Mouse (Mus musculus): ENCODE measurements around the gene Selenbp1. TPM values are rescaled to one million over a fixed set of nuclear protein-coding genes. Genes with fewer than 3 reads are reported as not detected.

Selenbp1 gene
- polyA plus RNA-seq, 2 experiments: 43.5 to 56.7 TPM

- H3K9ac ChIP-seq (replicated peaks): peak overlapping the region; percentile 86
- peaks cover 8 to 12% of the 10 kb centered on the region in 2 experiments for H3K4me1 ChIP-seq (replicated peaks; ENCODE audit: control insufficient read depth in 2 of 2, insufficient read depth in 2 of 2, low read length in 1 of 2)
- peak overlapping the region; percentile 74 to 81 for H3K4me3 ChIP-seq (ENCODE audit: insufficient read depth in 1 of 2, low read depth in 2 of 2, low read length in 2 of 2)
- no peaks in the 10 kb centered on the region for H3K27me3 ChIP-seq (ENCODE audit: control insufficient read depth, insufficient read depth, low read length)
- H3K9me3 ChIP-seq (ENCODE audit: control insufficient read depth, low read length): no peaks in the 10 kb centered on the region
- WGBS (ENCODE audit: insufficient replicate concordance): 11% methylated on average over 9 of the region's 9 CpGs
- peak overlapping the region; percentile 9; the same call in 1 of the 2 replicates for H3K27ac ChIP-seq
- ATAC-seq (ENCODE audit: insufficient read depth): no peak
- no peak for DNase-seq (ENCODE audit: low read depth in 3 of 3, low spot score in 3 of 3)
- H3K4me2 ChIP-seq (ENCODE audit: low read depth): peak overlapping the region; percentile 96
- H3K36me3 ChIP-seq (replicated peaks; ENCODE audit: control insufficient read depth, insufficient read depth, low read depth): no peaks in the 10 kb centered on the region
- TF ChIP-seq CTCF (IDR thresholded peaks at IDR 0.05; ENCODE audit: low read depth): no peak
- TF ChIP-seq EP300 (IDR thresholded peaks at IDR 0.05; ENCODE audit: low read depth): no peak
Observed at GRCm38 (mm10) chr3:94953384-94953763, 20.5 kb downstream of the Selenbp1 start.

- WGBS (ENCODE audit: insufficient replicate concordance): 1% methylated on average over 50 of the region's 50 CpGs
- ATAC-seq (ENCODE audit: insufficient read depth): peak; percentile 92
- no peak for TF ChIP-seq EP300 (IDR thresholded peaks at IDR 0.05; ENCODE audit: low read depth)
- TF ChIP-seq CTCF (IDR thresholded peaks at IDR 0.05; ENCODE audit: low read depth): no peak
Observed at GRCm38 (mm10) chr3:94953764-94954616, 21.1 kb downstream of the Selenbp1 start, which contains the start of gene Rfx5. Rfx5 (plus strand) TSS chr3:94954075.

GRCm38 (mm10) chr3:94958295-94958694 is 25.4 kb downstream of the Selenbp1 start:
- 54% methylated on average over 8 of the region's 8 CpGs for WGBS (ENCODE audit: insufficient replicate concordance)
- Histone ChIP-seq H3K4me1 (replicated peaks; ENCODE audit: control insufficient read depth in 2 of 2, insufficient read depth in 2 of 2, low read length in 1 of 2) (peaks cover 2 to 5% of the 10 kb centered on the region in 2 experiments; a peak in 3 of 4 replicates), H3K27ac (no peak overlapping the region), H3K4me2 (ENCODE audit: low read depth) (no peak overlapping the region), H3K36me3 (replicated peaks; ENCODE audit: control insufficient read depth, insufficient read depth, low read depth) (no peaks in the 10 kb centered on the region), H3K4me3 (ENCODE audit: insufficient read depth in 1 of 2, low read depth in 2 of 2, low read length in 2 of 2) (no peak overlapping the region), H3K9ac (replicated peaks) (no peak overlapping the region), H3K27me3 (ENCODE audit: control insufficient read depth, insufficient read depth, low read length) (no peaks in the 10 kb centered on the region), H3K9me3 (ENCODE audit: control insufficient read depth, low read length) (no peaks in the 10 kb centered on the region)
- ATAC-seq (ENCODE audit: insufficient read depth) (no peak), DNase-seq (ENCODE audit: low read depth in 3 of 3, low spot score in 3 of 3) (no peak)
- TF ChIP-seq EP300 (IDR thresholded peaks at IDR 0.05; ENCODE audit: low read depth) (no peak), CTCF (IDR thresholded peaks at IDR 0.05; ENCODE audit: low read depth) (no peak)

More at GRCm38 (mm10) chr3:94953764-94954616, 21.1 kb downstream of the Selenbp1 start, which contains the start of gene Rfx5:
- peak within 1 kb of the TSS; percentile 21 for H3K27ac ChIP-seq
- H3K4me2 ChIP-seq (ENCODE audit: low read depth): peak within 1 kb of the TSS; percentile 96
- H3K9ac ChIP-seq (replicated peaks): peak within 1 kb of the TSS; percentile 86
- H3K4me1 ChIP-seq (replicated peaks; ENCODE audit: control insufficient read depth in 2 of 2, insufficient read depth in 2 of 2, low read length in 1 of 2): peaks cover 8 to 12% of the 10 kb centered on the region in 2 experiments
- DNase-seq (ENCODE audit: low read depth in 3 of 3, low spot score in 3 of 3): peak; percentile 86 to 92 (median 87)
- peak within 1 kb of the TSS; percentile 74 to 81 for H3K4me3 ChIP-seq (ENCODE audit: insufficient read depth in 1 of 2, low read depth in 2 of 2, low read length in 2 of 2)
- no peaks in the 10 kb centered on the region for H3K9me3 ChIP-seq (ENCODE audit: control insufficient read depth, low read length)
- H3K36me3 ChIP-seq (replicated peaks; ENCODE audit: control insufficient read depth, insufficient read depth, low read depth): no peaks in the 10 kb centered on the region
- H3K27me3 ChIP-seq (ENCODE audit: control insufficient read depth, insufficient read depth, low read length): no peaks in the 10 kb centered on the region

- H3K27ac ChIP-seq: no peak overlapping the region
- no peak overlapping the region for H3K4me2 ChIP-seq (ENCODE audit: low read depth)
- H3K9me3 ChIP-seq (ENCODE audit: control insufficient read depth, low read length): no peaks in the 10 kb centered on the region
- TF ChIP-seq EP300 (IDR thresholded peaks at IDR 0.05; ENCODE audit: low read depth): no peak
- TF ChIP-seq CTCF (IDR thresholded peaks at IDR 0.05; ENCODE audit: low read depth): no peak
- DNase-seq (ENCODE audit: low read depth in 3 of 3, low spot score in 3 of 3) (no peak), ATAC-seq (ENCODE audit: insufficient read depth) (no peak)
- no peaks in the 10 kb centered on the region for H3K27me3 ChIP-seq (ENCODE audit: control insufficient read depth, insufficient read depth, low read length)
- H3K9ac ChIP-seq (replicated peaks): no peak overlapping the region
- H3K4me1 ChIP-seq (replicated peaks; ENCODE audit: control insufficient read depth in 2 of 2, insufficient read depth in 2 of 2, low read length in 1 of 2): 0 out of 4 replicates have a peak, but pooled peaks cover 0 to 3% of the 10 kb centered on the region in 2 experiments
- no peaks in the 10 kb centered on the region for H3K36me3 ChIP-seq (replicated peaks; ENCODE audit: control insufficient read depth, insufficient read depth, low read depth)
- H3K4me3 ChIP-seq (ENCODE audit: insufficient read depth in 1 of 2, low read depth in 2 of 2, low read length in 2 of 2): no peak overlapping the region
- WGBS (ENCODE audit: insufficient replicate concordance): 60% methylated on average over 8 of the region's 8 CpGs
Observed at GRCm38 (mm10) chr3:94959871-94960270, 27.0 kb downstream of the Selenbp1 start.

GRCm38 (mm10) chr3:94960322-94960721 is 27.5 kb downstream of the Selenbp1 start:
- no peak overlapping the region for H3K4me3 ChIP-seq (ENCODE audit: insufficient read depth in 1 of 2, low read depth in 2 of 2, low read length in 2 of 2)
- TF ChIP-seq EP300 (IDR thresholded peaks at IDR 0.05; ENCODE audit: low read depth) (no peak), CTCF (IDR thresholded peaks at IDR 0.05; ENCODE audit: low read depth) (no peak)
- H3K4me2 ChIP-seq (ENCODE audit: low read depth): no peak overlapping the region
- H3K9ac ChIP-seq (replicated peaks): no peak overlapping the region
- no peak overlapping the region for H3K27ac ChIP-seq
- DNase-seq (ENCODE audit: low read depth in 3 of 3, low spot score in 3 of 3) (no peak), ATAC-seq (ENCODE audit: insufficient read depth) (no peak)
- 61% methylated on average over 5 of the region's 5 CpGs for WGBS (ENCODE audit: insufficient replicate concordance)
- H3K36me3 ChIP-seq (replicated peaks; ENCODE audit: control insufficient read depth, insufficient read depth, low read depth): no peaks in the 10 kb centered on the region
- H3K4me1 ChIP-seq (replicated peaks; ENCODE audit: control insufficient read depth in 2 of 2, insufficient read depth in 2 of 2, low read length in 1 of 2): no peaks in the 10 kb centered on the region
- H3K27me3 ChIP-seq (ENCODE audit: control insufficient read depth, insufficient read depth, low read length): no peaks in the 10 kb centered on the region
- no peaks in the 10 kb centered on the region for H3K9me3 ChIP-seq (ENCODE audit: control insufficient read depth, low read length)

Measured in liver, embryonic 14.5 days (tissue).